In the genomic region with DNA sequence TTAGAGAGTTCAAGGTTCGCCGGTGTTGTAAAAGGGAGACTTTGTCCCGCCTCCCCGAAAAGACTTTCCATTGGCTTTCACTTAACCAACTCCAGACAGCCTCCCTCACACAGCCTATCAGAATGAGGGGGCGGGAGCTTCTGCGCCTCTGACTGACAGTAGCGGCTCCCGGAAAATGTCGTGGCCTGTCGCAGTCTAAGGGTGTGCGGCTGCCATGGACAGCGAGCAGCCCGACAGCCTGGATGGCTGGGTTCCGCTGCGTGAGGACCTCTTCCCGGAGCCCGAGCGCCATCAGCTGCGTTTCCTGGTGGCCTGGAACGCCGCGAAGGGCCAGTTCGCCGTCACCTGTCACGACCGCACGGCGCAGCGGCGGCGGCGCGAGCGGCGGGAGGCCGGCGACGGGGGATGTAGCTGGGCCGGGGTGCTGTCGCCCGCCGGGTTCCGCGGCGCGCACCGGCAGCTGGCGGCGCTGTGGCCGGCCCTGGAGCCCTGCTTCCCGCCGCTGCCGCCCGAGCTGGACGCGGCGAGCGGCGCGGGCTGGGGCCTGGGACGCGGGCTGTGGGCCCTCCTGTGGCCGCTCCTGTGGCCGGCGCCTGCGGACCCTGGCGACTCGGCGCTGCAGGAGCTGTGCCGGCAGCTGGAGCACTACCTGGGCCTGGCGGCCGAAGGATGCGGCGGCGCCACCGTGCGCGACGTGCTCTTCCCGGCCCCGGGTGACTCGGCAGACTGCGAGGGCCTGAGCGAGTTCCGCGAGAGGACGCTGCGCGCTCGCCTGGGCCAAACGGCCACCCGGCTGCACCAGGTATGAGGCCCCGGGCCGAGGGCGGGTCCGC, we compare ENCODE assay signal across 1 mouse cellular context.
TF ChIP-seq lines count a peak whose summit lies in the region.

A gene (plus strand): TSS at position 159 of the 833 bp plus-strand sequence.

TF ChIP-seq in MEL, 35 proteins besides CTCF, POLR2A, EP300 and RAD21 (continued from another document):
- TF ChIP-seq TAL1 (IDR thresholded peaks at IDR 0.05; ENCODE audit: low read length) (no peak), ZNF384 (IDR thresholded peaks at IDR 0.05; ENCODE audit: low read depth, low read length) (no peak), POLR2AphosphoS5 (IDR thresholded peaks at IDR 0.05; ENCODE audit: borderline replicate concordance, low read depth, low read length) (no peak), POLR2AphosphoS2 (IDR thresholded peaks at IDR 0.05; ENCODE audit: low read length) (peak; percentile 74), ELF1 (IDR thresholded peaks at IDR 0.05; ENCODE audit: low read depth, low read length) (peak; percentile 63; the same call in 1 of the 2 replicates), MXI1 (IDR thresholded peaks at IDR 0.05; ENCODE audit: low read depth, low read length) (peak; percentile 78), ZMIZ1 (IDR thresholded peaks at IDR 0.05; ENCODE audit: low read depth, low read length) (peak; percentile 58; the same call in 1 of the 2 replicates), CHD1 (IDR thresholded peaks at IDR 0.05; ENCODE audit: low read depth, low read length) (no peak), UBTF (IDR thresholded peaks at IDR 0.05; ENCODE audit: borderline replicate concordance, insufficient read depth, low read depth, low read length) (peak; percentile 85; the same call in 1 of the 2 replicates), ZC3H11A (IDR thresholded peaks at IDR 0.05; ENCODE audit: low read depth, low read length) (no peak), RCOR1 (IDR thresholded peaks at IDR 0.05; ENCODE audit: low read depth, low read length) (no peak), MEF2A (IDR thresholded peaks at IDR 0.05; ENCODE audit: extremely low read depth, insufficient replicate concordance, low read depth, low read length, poor library complexity, severe bottlenecking) (no peak)
